Mouse (Mus musculus): ENCODE results near the gene Gtpbp2. TPM values are rescaled to one million over a fixed set of nuclear protein-coding genes. Genes with fewer than 3 reads are reported as not detected.

Gene Gtpbp2
- polyA plus RNA-seq, 1 experiment from 2014 or later = 40.8 TPM

GRCm38 (mm10) chr17:46157131-46157530 lies 3.7 kb upstream of the Gtpbp2 start:
- Histone ChIP-seq H3K4me2 (replicated peaks) (no peak overlapping the region), H3K4me3 (replicated peaks) (no peak overlapping the region), H3K27me3 (no peaks in the 10 kb centered on the region), H3K9ac (replicated peaks) (no peak overlapping the region), H3K4me1 (replicated peaks) (peaks cover 26% of the 10 kb centered on the region), H3K27ac (no peak overlapping the region), H3K36me3 (no peaks in the 10 kb centered on the region), H3K9me3 (no peaks in the 10 kb centered on the region)
- WGBS = 81% methylated on average over 8 of the region's 8 CpGs
- ATAC-seq = no peak

DNA sequence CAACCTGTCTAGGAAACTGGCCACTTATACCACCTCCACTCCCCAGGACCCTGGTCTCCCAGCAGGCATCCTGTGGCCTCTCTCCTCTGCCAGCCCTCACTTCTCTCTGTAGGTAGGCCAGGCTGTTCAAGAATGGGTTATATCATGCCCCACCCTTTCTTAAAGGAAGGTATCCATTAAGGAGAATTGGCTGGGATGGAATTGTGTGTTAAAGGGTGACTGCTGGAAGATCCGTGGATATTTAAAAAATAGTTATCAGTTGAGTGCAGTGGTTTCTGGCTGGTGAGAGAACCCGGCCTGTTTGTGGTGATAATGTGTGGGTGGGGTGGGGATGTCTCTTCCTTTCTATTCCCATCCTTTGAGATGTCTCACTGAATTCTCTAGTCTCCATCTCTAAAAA lies 1.6 kb upstream of the Gtpbp2 start:
- no peak overlapping the region for H3K4me3 ChIP-seq (replicated peaks)
- H3K9me3 ChIP-seq = no peaks in the 10 kb centered on the region
- no peaks in the 10 kb centered on the region for H3K27me3 ChIP-seq
- 78% methylated on average over 2 of the region's 2 CpGs for WGBS
- no peak for ATAC-seq
- no peak overlapping the region for H3K9ac ChIP-seq (replicated peaks)
- H3K4me2 ChIP-seq (replicated peaks) = 0 out of 2 replicates have a peak overlapping the region, but pooled peaks have one; percentile 66
- H3K4me1 ChIP-seq (replicated peaks) = peaks cover 29% of the 10 kb centered on the region
- peaks cover 7% of the 10 kb centered on the region for H3K36me3 ChIP-seq
- H3K27ac ChIP-seq = no peak overlapping the region

- no peaks in the 10 kb centered on the region for H3K9me3 ChIP-seq
- H3K36me3 ChIP-seq = peaks cover 16% of the 10 kb centered on the region
- H3K9ac ChIP-seq (replicated peaks) = peak overlapping the region; percentile 54
- H3K4me1 ChIP-seq (replicated peaks) = peaks cover 29% of the 10 kb centered on the region
- H3K4me2 ChIP-seq (replicated peaks) = peak overlapping the region; percentile 66
- ATAC-seq = peak; percentile 68
- WGBS = 1% methylated on average over 16 of the region's 16 CpGs
- H3K27ac ChIP-seq = peak overlapping the region; percentile 63
- no peaks in the 10 kb centered on the region for H3K27me3 ChIP-seq
- H3K4me3 ChIP-seq (replicated peaks) = peak overlapping the region; percentile 76
Measured at GRCm38 (mm10) chr17:46160090-46160662, 656 bp upstream of the Gtpbp2 start.

DNA sequence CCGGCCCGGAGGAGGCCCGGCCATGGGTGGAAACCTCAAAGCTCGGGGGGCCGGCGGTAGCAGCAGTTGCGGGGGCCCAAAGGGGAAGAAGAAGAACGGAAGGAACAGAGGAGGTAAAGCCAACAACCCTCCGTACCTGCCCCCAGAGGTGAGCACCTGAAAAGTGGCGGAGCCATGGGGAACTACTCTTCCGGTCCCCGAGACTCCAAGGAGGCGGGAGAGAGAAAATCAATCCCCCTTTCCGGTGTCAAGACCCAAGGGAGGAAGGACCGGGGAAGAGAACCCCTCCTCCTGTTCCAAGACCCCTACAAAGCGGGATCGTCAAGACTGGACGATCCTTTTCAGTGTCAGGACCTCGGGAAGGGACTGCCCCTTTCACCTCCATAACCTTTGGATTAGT lies 347 bp downstream of the Gtpbp2 start:
- Histone ChIP-seq H3K27ac (peak overlapping the region; percentile 64; the same call in 1 of the 2 replicates), H3K36me3 (peaks cover 26% of the 10 kb centered on the region), H3K4me3 (replicated peaks) (peak overlapping the region; percentile 76), H3K4me2 (replicated peaks) (peak overlapping the region; percentile 66), H3K9me3 (no peaks in the 10 kb centered on the region), H3K9ac (replicated peaks) (peak overlapping the region; percentile 83), H3K4me1 (replicated peaks) (peaks cover 29% of the 10 kb centered on the region), H3K27me3 (no peaks in the 10 kb centered on the region)
- 0% methylated on average over 19 of the region's 19 CpGs for WGBS
- ATAC-seq = peak; percentile 56

DNA sequence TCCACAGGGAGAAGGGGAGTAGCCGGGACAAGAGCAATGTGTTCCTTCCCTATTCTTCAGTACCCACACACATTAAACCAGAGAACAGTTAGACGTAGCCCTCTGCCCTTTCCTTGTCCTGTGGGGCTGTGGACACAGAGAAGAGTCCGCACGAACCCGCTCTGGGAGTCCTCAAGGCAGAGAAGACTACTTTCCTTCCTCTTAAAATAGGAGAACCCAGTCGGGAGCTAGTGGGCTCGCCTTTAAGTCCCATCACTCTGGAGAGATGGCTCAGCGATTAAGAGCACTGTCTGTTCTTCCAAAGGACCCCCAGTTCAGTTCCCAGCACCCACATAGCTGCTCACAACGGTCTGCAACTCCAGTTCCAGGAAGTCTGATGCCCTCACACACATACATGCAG lies 878 bp downstream of the Gtpbp2 start:
- peak overlapping the region; percentile 76 for H3K4me3 ChIP-seq (replicated peaks)
- peak overlapping the region; percentile 64; the same call in 1 of the 2 replicates for H3K27ac ChIP-seq
- H3K9ac ChIP-seq (replicated peaks) = peak overlapping the region; percentile 83
- 50% methylated on average over 9 of the region's 9 CpGs for WGBS
- ATAC-seq = no peak
- H3K4me2 ChIP-seq (replicated peaks) = peak overlapping the region; percentile 66
- peaks cover 29% of the 10 kb centered on the region for H3K4me1 ChIP-seq (replicated peaks)
- no peaks in the 10 kb centered on the region for H3K9me3 ChIP-seq
- peaks cover 32% of the 10 kb centered on the region for H3K36me3 ChIP-seq
- no peaks in the 10 kb centered on the region for H3K27me3 ChIP-seq

- H3K4me3 ChIP-seq (replicated peaks) = no peak overlapping the region; the same call in 1 of the 2 replicates
- no peaks in the 10 kb centered on the region for H3K9me3 ChIP-seq
- H3K4me1 ChIP-seq (replicated peaks) = peaks cover 29% of the 10 kb centered on the region
- H3K27me3 ChIP-seq = no peaks in the 10 kb centered on the region
- H3K36me3 ChIP-seq = peaks cover 40% of the 10 kb centered on the region
- 94% methylated on average over 7 of the region's 7 CpGs for WGBS
- no peak overlapping the region for H3K27ac ChIP-seq
- H3K9ac ChIP-seq (replicated peaks) = no peak overlapping the region
- no peak for ATAC-seq
- H3K4me2 ChIP-seq (replicated peaks) = peak overlapping the region; percentile 66
Measured at GRCm38 (mm10) chr17:46162551-46162950, 1.7 kb downstream of the Gtpbp2 start.

GRCm38 (mm10) chr17:46162951-46163421 lies 2.2 kb downstream of the Gtpbp2 start:
- 90% methylated on average over 9 of the region's 9 CpGs for WGBS
- no peak overlapping the region; the same call in 1 of the 2 replicates for H3K4me2 ChIP-seq (replicated peaks)

DNA sequence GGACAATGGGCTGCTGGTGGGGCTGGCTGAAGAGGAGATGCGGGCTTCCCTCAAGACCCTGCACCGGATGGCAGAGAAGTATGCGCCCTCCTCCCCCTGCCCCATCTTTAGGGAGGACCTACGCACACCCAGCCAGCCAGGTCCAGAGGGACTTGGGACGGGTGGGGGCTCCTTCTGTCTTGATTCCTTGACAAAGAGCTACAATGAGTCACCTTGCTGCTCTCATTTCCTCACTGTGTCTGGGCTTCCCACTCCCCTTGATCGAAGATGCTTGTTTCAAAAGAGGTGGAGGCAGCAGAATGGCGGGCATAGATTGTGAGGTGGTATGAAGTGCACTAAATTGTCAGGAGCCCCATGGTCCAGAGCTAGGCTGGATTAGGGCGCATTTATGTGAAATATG lies 3.5 kb downstream of the Gtpbp2 start:
- 95% methylated on average over 8 of the region's 8 CpGs for WGBS
- ATAC-seq = no peak
- no peak overlapping the region for H3K9ac ChIP-seq (replicated peaks)
- H3K4me1 ChIP-seq (replicated peaks) = peaks cover 29% of the 10 kb centered on the region
- H3K4me3 ChIP-seq (replicated peaks) = no peak overlapping the region
- H3K27me3 ChIP-seq = no peaks in the 10 kb centered on the region
- no peak overlapping the region for H3K27ac ChIP-seq
- no peaks in the 10 kb centered on the region for H3K9me3 ChIP-seq
- peaks cover 58% of the 10 kb centered on the region for H3K36me3 ChIP-seq
- no peak overlapping the region for H3K4me2 ChIP-seq (replicated peaks)

More at GRCm38 (mm10) chr17:46162951-46163421, 2.2 kb downstream of the Gtpbp2 start:
- Histone ChIP-seq H3K9me3 (no peaks in the 10 kb centered on the region), H3K4me1 (replicated peaks) (peaks cover 29% of the 10 kb centered on the region), H3K27ac (no peak overlapping the region), H3K4me3 (replicated peaks) (no peak overlapping the region), H3K36me3 (peaks cover 44% of the 10 kb centered on the region), H3K9ac (replicated peaks) (no peak overlapping the region), H3K27me3 (no peaks in the 10 kb centered on the region)
- no peak for ATAC-seq

- no peaks in the 10 kb centered on the region for H3K27me3 ChIP-seq
- H3K4me2 ChIP-seq (replicated peaks) = no peak overlapping the region
- H3K4me3 ChIP-seq (replicated peaks) = no peak overlapping the region
- no peak for ATAC-seq
- peaks cover 26% of the 10 kb centered on the region for H3K4me1 ChIP-seq (replicated peaks)
- H3K27ac ChIP-seq = no peak overlapping the region
- no peaks in the 10 kb centered on the region for H3K9me3 ChIP-seq
- peaks cover 62% of the 10 kb centered on the region for H3K36me3 ChIP-seq
- 97% methylated on average over 10 of the region's 10 CpGs for WGBS
- no peak overlapping the region for H3K9ac ChIP-seq (replicated peaks)
Measured at GRCm38 (mm10) chr17:46164791-46165190, 4.0 kb downstream of the Gtpbp2 start.

GRCm38 (mm10) chr17:46165460-46165859 lies 4.6 kb downstream of the Gtpbp2 start:
- H3K27me3 ChIP-seq = no peaks in the 10 kb centered on the region
- H3K4me2 ChIP-seq (replicated peaks) = no peak overlapping the region
- whole genome bisulfite sequencing = 91% methylated on average over 12 of the region's 12 CpGs
- no peaks in the 10 kb centered on the region for H3K9me3 ChIP-seq
- no peak overlapping the region for H3K27ac ChIP-seq
- H3K4me3 ChIP-seq (replicated peaks) = no peak overlapping the region
- H3K36me3 ChIP-seq = peaks cover 68% of the 10 kb centered on the region
- H3K9ac ChIP-seq (replicated peaks) = no peak overlapping the region
- H3K4me1 ChIP-seq (replicated peaks) = peaks cover 20% of the 10 kb centered on the region
- no peak for ATAC-seq

- Histone ChIP-seq H3K4me1 (replicated peaks) (peaks cover 20% of the 10 kb centered on the region), H3K27ac (no peak overlapping the region), H3K36me3 (peaks cover 76% of the 10 kb centered on the region), H3K27me3 (no peaks in the 10 kb centered on the region), H3K9ac (replicated peaks) (no peak overlapping the region), H3K9me3 (no peaks in the 10 kb centered on the region), H3K4me2 (replicated peaks) (no peak overlapping the region), H3K4me3 (replicated peaks) (no peak overlapping the region)
- WGBS = 89% methylated on average over 5 of the region's 5 CpGs
- no peak for ATAC-seq
Measured at GRCm38 (mm10) chr17:46166270-46166669, 5.4 kb downstream of the Gtpbp2 start.

DNA sequence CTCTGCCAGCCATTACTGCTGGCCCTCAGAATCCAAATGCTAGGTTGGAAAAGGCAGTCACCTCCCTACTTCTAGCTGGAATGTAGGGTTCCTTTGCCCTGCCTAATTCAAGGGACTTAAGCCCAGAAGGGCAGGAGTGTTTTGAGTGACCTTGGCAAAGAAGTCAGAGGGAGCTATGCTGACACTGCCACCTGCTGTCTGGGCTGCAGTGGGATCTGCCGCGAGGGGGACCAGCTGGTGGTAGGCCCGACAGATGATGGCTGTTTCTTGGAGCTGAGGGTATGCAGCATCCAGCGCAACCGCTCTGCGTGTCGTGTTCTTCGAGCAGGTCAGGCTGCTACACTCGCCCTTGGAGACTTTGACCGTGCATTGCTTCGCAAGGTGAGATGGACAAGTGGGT lies 6.2 kb downstream of the Gtpbp2 start:
- H3K9ac ChIP-seq (replicated peaks) = no peak overlapping the region
- H3K4me2 ChIP-seq (replicated peaks) = no peak overlapping the region
- WGBS = 89% methylated on average over 11 of the region's 11 CpGs
- peaks cover 81% of the 10 kb centered on the region for H3K36me3 ChIP-seq
- H3K9me3 ChIP-seq = no peaks in the 10 kb centered on the region
- H3K4me1 ChIP-seq (replicated peaks) = peaks cover 14% of the 10 kb centered on the region
- no peaks in the 10 kb centered on the region for H3K27me3 ChIP-seq
- no peak overlapping the region for H3K27ac ChIP-seq
- no peak for ATAC-seq
- no peak overlapping the region for H3K4me3 ChIP-seq (replicated peaks)

- Histone ChIP-seq H3K27ac (no peak overlapping the region), H3K27me3 (no peaks in the 10 kb centered on the region), H3K4me1 (replicated peaks) (peaks cover under 1% of the 10 kb centered on the region; the same call in 1 of the 2 replicates), H3K4me3 (replicated peaks) (no peak overlapping the region), H3K9me3 (no peaks in the 10 kb centered on the region), H3K4me2 (replicated peaks) (no peak overlapping the region), H3K36me3 (peaks cover 94% of the 10 kb centered on the region), H3K9ac (replicated peaks) (no peak overlapping the region)
- 66% methylated on average over 5 of the region's 5 CpGs for WGBS
- no peak; the same call in 1 of the 2 replicates for ATAC-seq
Measured at GRCm38 (mm10) chr17:46168318-46168717, 7.5 kb downstream of the Gtpbp2 start.

All from midbrain, embryonic 13.5 days (tissue).